Mouse (Mus musculus) left cerebral cortex, adult 18-20 months (tissue): ENCODE measurements around the gene Usp48. TPM values are rescaled to one million over a fixed set of nuclear protein-coding genes. Genes with fewer than 3 reads are reported as not detected.
"Not testable (repeated sequence)": the region's sequence is repeated elsewhere in the genome, so short reads cannot be mapped to it uniquely, and the experiment has no call there.

ENCODE experiments used
- DNase-seq, 2 experiments: peaks; one replicate each; pipeline ENCODE4 v3.0.0; 2021 to 2022; ENCODE audit warnings: low spot score in 2 of 2, mixed read lengths in 1 of 2
- long read RNA-seq, 2 experiments: library from polyadenylated mRNA; stranded (forward); transcript quantifications; one replicate each; pipeline ENCODE4 v2.0.0; 2021
- total RNA-seq, 2 experiments: library from RNA; stranded (reverse); gene quantifications; 2 replicates each; pipeline ENCODE4 v1.2.3; 2021

Usp48 gene
- total RNA-seq: 100 to 1,000 TPM; 111 to 127 TPM
- long read RNA-seq, experiment 1, full-length matches to known transcripts: 1 of 39 reads
- long read RNA-seq, experiment 1, partial matches to known transcripts: 14 of 39 reads
- long read RNA-seq, experiment 1, other reads (novel, unspliced or antisense): 24 of 39 reads
- long read RNA-seq, experiment 2, full-length matches to known transcripts: 2 of 39 reads
- long read RNA-seq, experiment 2, partial matches to known transcripts: 7 of 39 reads
- long read RNA-seq, experiment 2, other reads (novel, unspliced or antisense): 30 of 39 reads

DNA sequence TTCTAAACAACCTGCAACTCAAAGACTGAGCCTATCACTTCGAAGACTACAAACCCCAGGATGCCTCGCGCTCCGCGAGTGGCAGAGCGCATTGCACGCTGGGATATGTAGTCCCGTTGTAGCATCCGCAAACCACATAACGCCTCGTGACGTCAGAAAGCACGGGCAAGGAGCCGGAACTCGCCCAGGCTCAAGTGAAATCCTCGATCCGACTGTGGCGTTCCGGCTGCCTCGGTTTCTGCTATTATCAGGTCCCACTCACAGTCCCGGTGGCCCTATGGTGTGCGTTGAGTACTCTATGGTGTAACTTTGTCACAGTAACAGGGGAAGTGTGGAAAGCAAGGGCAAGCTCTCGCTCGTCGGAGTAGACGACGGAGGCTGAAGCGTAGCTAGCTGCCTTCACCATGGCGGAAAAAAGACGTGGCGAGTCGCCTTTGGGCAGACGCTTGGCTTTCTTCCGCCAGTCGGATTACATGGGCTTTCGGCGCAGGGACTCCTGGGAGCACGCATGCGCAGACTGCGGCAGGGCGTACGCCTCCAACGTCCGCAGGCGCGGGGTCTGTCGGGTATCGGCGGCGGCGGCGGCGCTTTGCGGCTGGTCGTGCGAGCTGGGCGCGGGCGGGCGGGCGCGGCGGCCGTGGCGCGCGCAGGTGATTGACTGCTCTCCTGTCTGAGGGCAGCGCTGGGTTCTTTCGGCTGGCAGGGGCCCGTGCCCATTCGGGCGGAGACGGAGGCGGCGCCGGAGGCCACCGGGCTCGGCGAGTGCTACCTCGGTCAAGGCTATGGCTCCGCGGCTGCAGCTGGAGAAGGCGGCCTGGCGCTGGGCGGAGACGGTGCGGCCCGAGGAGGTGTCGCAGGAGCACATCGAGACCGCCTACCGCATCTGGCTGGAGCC lies at the start of gene Usp48:
TSS of gene Usp48 (plus strand) at position 155 of the 895 bp plus-strand sequence.
- DNase-seq: peak; percentile 99 to 100

DNA sequence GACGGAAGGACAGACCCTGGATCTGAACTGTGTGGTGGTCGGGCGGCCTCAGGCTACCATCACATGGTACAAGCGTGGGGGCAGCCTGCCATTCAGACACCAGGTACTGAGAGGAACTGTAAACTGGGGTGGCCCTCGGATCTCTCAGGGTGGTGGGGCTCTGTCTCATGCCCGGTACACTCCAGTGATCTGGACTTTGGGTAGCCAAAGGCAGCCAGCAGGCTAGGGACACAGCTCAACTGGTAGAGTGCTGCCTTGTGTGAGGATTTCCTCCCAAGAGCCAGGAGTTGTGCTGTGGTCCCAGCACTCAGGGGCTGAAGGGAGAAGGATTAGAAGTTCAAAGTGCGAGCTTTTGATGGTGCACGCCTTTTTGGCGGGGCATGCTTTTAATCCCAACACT lies 48.0 kb upstream of the Usp48 start:
- DNase-seq: no peak

DNA sequence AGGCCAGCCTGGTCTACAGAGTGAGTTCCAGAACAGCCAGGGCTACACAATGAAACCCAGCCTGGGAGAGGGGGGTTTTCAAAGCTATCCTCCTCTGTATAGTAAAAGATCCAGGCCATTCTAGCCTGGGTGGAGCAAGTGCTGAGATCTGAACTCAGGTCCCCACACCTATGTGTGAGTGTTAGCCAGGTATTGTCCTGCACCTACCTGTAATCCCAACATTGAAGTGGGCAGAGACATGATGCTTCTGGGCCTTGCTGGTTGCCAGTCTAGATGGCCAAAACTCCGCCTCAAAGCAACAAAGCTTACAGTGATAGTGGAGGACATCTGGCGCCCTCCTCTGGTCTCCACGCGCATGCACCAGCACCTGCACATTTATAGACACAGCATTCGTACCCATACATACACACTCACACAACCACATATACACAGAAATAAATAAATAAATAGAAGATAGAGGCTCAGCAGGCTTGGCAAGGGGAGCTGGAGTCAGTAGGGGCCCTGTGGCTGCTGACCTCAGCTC lies 47.5 kb upstream of the Usp48 start:
- peak; percentile 28 to 42 for DNase-seq

DNA sequence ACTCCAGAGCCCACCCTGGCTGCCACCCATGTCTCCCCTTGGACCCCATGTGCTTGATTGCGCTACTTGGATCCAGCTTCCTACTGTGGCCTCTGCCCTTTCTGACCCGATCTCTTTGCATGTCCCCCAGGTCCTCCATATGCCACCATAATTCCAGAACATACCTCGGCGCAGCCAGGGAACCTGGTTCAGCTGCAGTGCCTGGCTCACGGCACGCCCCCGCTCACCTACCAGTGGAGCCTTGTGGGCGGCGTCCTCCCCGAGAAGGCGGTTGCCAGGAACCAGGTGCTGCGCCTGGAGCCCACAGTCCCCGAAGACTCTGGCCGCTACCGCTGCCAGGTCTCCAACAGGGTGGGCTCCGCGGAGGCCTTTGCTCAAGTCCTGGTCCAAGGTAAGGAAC lies 40.1 kb upstream of the Usp48 start:
- no peak for DNase-seq

DNA sequence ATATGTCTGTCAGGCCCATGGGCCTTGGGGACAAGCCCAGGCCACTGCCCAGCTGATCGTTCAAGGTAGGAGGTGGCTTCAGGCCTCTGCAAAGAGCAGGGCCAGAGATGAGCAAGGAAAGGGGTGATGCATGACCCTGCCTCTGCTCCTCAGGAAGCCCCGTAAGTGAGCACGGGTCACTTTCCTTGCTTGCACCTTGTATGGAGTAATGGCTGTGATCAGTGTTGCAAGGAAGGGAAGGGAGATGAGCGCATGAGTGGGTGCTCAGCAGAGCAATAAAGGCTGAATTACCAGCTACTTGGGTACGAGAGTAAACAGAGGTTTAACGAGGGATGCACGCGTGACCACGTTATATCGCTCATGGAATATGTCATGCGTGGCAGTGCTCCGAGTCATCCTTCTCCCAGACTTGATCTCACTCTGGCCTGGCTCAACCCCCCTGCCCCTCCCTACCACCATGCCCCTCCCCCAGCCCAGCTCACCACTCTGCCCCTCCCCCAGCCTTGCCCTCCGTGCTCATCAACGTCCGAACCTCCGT lies 36.8 kb upstream of the Usp48 start:
- DNase-seq: no peak

DNA sequence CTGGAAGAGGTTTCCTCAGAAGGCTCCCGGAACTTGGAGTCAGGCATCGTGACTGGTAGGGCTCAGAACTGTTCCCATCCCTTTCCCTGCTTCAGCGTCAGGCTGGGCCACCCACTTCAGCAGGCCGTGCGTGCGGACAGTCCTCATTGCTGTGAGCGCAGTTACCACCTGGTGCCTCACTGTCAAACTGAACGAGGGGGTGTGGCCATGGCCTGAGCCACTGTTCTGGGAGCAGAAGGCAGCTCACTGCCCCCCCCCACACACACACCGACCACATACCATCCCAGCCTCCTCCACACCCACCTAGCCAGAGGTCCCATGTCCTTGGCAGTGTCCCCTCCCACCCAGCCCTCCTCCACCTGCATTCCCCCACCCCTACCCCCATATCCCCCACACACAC lies 23.7 kb upstream of the Usp48 start:
- DNase-seq: no peak

DNA sequence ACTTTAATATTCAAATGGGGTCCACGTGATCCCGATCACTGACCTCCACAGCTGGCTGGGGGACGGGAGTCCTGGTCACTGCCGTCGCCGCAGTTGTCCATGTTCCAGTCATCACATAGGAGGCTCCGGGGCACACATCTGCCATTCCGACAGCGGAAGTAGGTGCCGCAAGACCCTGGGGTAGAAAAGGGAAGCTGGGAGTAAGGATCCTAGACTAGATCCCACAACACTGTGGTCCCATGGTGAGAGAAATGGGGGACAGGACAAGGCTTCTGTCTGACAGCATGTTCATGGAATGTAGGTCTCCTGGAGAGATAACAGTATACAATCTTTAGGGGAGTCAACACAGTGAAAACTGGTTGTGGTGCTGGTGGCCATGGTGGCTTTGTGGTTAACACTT lies 19.1 kb upstream of the Usp48 start, which contains the start of gene Ldlrad2:
TSS of gene Ldlrad2 (minus strand) at position 101 of the 400 bp plus-strand sequence.
- no peak for DNase-seq

DNA sequence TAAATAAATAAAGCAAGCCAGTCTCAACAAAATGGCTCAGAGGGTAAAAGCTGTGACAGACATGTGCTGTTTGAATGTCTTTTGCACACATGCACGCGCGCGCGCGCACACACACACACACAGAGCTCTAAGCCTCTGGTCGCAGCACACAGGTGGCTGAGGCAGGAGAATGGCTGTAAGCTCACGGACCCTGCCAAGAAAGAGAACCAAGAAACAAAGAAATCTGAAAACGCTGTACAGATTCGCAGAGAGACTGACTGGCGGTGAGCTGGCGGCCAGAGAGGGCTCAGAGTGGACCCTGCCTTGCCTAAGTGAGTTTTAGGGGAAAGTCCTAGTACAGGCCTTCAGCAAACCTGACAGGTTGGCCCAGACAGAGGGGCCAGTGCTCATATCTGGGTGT lies 16.1 kb upstream of the Usp48 start:
- DNase-seq: no peak

DNA sequence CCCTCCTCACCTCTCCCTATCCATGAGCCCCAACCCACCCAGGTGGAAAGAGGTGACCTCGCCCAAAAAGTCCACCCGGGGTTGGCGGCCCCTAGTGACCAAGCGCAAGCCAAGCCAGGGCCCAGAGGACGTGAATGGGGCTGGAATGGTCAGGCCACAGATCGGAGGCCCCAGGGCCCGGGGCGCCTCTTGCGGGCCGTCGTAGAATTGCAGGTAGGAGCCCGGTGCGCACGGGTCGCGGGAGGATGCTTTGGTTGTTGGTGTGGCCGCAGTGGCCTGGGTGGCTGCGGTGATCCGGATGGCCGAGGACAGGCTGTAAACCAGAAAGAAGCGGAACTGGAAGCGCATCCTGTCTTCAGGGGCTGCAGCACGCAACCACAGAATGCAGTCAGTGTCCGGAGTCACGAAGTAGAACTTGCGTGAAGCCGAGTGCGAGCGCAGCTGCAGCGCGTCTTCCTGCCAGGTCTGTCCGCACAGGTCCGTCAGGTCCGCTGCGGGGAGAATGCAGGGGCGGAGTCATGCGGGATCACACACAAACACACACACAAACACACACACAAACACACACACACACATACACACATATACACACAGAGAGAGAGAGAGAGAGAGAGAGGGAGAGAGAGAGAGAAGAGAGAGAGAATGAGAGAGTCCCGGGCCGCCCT lies 15.2 kb upstream of the Usp48 start:
- DNase-seq: peak; percentile 41 to 48

DNA sequence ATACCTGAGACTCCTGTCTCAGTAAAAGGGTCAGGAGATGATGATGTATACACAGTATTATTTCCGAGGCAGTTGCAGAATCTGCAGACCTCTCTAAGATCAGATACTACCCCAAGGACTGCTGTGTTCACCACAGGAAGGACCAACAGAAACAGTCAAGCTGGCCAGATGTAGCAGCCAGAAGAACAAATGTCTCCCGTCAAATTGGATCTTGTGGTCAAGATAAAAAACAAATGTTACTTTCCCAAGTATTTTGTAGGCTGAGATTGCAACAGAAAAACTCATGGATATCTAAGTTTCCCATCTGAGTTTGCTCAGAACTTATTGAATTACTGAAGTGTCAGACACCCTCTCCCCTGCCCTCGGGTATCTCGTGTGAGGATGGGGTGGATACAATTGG lies 13.8 kb upstream of the Usp48 start:
- no peak for DNase-seq

DNA sequence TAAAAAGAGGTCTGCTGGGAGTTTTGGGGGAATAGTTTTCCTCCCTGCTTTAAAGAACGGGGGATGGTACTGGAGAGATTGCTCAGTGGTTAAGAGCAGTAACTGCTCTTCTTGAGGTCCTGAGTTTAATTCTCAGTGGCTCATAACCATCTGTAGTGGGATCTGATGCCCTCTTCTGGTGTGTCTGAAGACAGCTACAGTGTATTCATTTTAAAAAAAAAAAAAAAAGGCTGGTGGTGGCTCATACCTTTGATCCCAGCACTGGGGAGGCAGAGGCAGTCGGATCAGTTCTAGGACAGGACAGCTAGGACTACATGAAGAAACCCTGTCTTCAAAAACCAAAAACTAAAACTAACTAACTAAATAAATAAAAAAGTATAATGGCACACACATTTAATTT lies 13.3 kb upstream of the Usp48 start:
- no peak for DNase-seq

DNA sequence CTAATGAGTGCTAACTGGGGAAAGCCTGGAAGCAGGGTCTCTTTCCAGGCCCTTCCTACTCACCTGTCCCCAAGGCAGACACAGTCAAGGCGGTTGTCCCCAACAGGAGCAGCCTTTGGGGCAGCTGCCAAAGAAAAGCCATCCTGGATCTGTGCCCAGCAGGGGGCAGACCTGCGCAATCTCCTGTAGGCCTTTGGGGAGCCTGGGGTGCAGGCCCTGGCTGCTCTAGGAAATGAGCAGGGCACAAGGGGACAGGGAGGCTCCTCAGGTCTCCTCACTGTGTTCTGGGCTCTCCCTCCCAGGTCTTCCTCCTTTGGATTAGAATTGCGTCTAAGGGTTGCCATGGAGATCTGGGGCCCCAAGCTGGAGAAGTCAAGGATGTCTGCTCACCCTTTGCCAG lies 11.7 kb upstream of the Usp48 start:
- DNase-seq: no peak

DNA sequence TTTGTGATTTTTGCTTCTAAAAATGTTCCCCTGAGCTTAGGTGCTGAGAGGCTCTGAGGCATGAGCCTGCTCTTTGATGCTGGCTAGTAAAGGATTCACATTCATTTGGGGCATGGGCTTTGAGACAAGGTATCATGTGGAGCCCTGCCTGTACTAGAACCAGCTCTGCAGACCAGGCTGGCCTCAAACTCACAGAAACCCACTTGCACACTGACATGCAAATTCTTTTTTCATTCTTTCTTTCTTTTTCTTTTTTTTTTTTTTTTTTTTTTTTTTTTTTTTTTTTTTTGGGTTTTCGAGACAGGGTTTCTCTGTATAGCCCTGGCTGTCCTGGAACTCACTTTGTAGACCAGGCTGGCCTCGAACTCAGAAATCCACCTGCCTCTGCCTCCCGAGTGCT lies 4.5 kb upstream of the Usp48 start:
- not testable (repeated sequence) for DNase-seq

DNA sequence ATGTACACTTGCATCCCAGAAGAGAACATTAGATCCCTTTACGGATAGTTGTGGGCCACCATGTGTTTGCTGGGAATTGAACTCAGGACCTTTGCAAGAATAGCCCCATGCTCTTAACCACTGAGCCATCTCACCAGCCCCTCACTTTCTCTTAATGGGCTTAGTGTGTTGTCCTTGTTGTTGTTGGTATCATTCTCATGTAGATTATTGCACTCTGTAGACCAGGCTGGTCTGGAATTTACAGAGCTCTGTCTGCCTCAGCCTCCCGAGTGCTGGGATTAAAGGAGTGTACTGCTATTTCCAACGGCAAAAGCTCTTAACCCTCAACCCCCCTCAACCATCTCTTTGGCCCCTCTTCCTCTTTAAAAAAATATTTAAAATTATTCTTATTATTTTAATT lies 4.0 kb upstream of the Usp48 start:
- no peak for DNase-seq

DNA sequence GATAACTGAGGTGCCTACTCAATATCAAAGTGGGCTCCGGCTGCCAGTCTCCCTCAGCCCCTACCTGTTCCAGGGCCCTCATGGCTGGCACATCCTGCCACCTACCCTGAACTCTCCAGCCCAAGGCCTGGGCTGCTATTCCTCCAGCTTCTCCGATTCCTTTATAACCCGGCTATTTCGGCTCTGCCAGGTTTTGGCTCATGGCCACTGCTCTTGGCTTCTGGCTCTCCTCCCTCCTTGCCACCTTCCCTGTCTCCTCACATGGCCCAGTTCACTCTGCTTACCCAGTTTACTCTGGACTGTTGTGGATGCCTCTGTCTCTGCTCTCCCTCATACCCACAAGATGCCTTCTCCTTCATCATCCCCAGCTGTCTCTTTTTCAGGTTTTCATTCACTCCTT lies 2.6 kb upstream of the Usp48 start:
- no peak for DNase-seq

DNA sequence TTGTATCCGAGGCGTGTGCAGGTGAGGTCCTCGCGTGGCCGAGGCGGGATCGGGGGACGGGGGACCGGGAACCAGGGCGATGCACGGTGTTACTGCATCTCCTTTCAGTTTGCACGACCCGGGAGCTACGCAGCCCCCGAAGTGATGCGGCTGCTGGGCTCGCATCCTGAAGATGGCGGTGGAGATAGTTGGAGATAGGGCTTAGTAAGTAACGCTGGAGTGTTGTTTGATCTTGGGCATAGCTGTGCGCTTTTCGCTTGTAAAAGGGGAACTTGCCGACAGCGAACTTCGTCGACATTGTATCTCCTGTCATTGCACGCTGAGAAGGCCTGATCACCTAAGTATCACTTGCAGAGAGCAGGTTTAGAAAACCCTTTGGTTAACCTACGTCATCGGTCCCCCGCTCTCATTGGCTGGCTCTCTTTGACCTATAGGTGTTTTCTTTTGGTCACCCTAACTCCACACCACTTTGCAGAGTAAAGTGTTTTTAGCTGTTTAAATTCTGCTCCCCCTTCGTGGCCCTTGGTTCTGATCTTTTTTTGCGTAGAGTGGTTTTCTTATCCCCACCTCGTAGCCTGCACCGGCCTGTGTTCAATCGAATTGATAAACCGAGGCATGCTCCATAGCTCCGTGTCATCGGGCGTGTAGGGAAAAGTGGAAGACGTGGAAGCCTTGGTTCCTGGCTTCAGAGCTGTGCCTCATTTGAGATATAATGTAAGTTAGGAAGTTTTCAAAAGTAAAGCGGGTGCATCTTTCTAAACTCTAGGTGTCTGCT lies 1.1 kb downstream of the Usp48 start:
- DNase-seq: peak in 1 of 2 experiments; percentile 39

DNA sequence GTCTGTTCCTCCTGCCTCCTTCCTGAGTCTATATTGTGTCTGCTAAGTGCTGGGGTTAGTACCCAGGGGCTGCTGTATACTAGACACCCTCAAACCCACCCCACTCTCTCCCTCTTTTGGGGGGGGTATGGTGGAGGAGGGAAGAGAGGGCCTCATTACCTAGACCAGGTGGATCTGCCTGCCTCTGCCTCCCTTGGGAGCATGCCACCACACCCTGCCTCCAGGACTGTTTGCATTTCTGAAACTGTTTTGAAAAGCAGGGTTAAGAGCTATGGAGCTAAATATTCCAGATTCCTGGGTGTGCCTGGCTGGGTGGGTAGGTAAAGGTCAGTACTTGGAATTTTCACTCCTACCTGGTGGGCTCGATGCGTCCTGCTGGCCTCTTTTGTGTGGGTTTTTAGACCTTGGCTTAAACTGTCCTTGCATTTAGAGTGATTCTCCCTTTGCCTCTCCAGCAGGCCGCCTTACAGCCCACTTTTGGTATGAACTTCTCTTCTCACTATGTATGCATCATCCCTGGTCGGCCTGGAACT lies 3.6 kb downstream of the Usp48 start:
- DNase-seq: no peak

DNA sequence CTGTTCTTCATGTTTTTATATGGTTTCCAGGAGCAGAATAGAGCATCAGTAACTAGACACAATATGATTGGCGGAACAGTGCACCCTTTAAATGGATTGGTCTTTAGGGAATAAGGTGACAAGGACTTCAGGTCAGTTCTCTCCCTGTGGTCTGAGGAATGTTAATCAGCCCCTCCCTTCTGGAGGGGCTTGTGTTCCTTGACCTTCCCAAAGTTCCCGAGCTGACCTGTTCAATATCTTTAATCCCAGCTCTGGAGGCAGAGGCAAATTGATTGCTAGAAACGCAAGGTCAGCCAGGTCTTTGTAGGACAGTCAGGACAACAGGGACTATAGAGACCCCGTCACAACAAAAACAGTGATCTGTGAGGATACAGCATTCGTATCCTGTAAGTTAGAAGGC lies 5.0 kb downstream of the Usp48 start:
- no peak for DNase-seq

DNA sequence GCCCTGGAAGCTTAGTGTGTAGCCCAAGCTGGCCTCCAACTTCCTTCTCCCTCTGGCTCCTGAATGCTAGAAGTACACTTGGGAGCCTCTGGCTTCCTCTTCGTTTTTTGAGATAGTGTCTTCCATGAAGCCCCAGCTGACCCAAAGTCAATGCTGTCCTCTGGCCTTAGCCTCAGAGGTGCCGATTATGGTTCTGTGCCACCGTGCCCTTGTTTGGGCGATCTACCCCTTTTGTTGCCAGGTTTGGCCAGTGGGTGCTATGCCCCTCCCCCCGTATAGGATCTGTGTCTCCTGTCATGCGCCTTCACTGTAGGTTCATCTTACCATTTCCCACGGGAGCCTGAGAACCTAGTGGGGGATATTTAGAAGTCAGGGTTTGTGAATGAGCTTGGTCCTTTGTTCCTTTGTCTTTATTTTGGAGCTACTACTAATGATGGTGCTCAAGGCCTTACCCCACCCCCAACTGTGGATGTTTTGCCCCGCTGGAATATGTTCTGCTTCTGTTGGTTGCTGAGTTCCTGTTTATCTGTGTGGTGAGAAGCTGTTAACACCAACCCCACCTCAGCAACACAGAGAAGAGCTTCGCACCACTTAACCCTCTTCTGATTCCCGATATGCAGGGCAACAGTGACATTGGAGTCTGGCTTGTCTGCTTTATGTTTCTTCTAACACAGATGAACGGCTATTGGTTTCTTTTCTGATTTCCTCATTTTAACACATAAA lies 10.1 kb downstream of the Usp48 start:
- no peak for DNase-seq

DNA sequence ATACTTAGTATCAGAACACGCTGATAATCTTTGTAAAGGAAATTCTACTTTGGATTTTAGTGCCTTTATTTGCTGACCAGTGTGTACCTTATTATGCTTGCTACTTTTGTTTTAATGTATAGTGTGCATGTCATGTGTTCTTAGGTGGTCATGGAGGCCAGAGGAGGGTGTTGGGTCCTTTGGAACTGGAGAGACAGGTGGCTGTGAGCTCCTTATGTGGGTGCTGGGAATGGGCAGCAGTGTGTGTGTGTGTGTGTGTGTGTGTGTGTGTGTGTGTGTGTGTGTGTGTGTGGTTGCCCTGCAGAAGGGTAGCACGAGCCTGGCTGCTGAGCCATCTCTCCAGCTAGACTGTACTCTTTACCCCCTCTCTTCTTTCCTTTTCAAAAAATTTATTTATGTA lies 13.5 kb downstream of the Usp48 start:
- no peak for DNase-seq
